Mouse (Mus musculus): ENCODE measurements around the gene Cnr1. TPM values are rescaled to one million over a fixed set of nuclear protein-coding genes. Genes with fewer than 3 reads are reported as not detected.

Gene Cnr1
- total RNA-seq, 1 experiment: 0.54 TPM

- DNase-seq (ENCODE audit: low read depth, low spot score): no peak
- no peak overlapping the region for H3K4me3 ChIP-seq (ENCODE audit: insufficient read depth in 1 of 2, low read depth in 1 of 2, low read length in 2 of 2, poor library complexity in 1 of 2, severe bottlenecking in 1 of 2)
- H3K9ac ChIP-seq (ENCODE audit: insufficient read depth, low read depth, low read length, poor library complexity, severe bottlenecking): no peak overlapping the region
- in situ Hi-C loops (cut with MboI; ENCODE audit: low sequenced_read_pairs in 2 of 2, unreplicated experiment in 2 of 2): no loop called here
- H3K9me3 ChIP-seq (ENCODE audit: control insufficient read depth, insufficient read depth, low read depth, low read length): no peaks in the 10 kb centered on the region
- no peaks in the 10 kb centered on the region for H3K4me1 ChIP-seq (ENCODE audit: control insufficient read depth in 2 of 2, insufficient read depth in 2 of 2, low read length in 2 of 2, poor library complexity in 1 of 2)
- TF ChIP-seq ZC3H11A (IDR thresholded peaks at IDR 0.05; ENCODE audit: borderline replicate concordance, low read depth, low read length): no peak
- no peak for TF ChIP-seq ZNF384 (IDR thresholded peaks at IDR 0.05; ENCODE audit: low read depth, low read length)
- TF ChIP-seq CHD2 (IDR thresholded peaks at IDR 0.05; ENCODE audit: low read depth, low read length): no peak
- TF ChIP-seq HCFC1 (IDR thresholded peaks at IDR 0.05; ENCODE audit: borderline replicate concordance, insufficient read depth, low read length): no peak
- TF ChIP-seq MAFK (IDR thresholded peaks at IDR 0.05; ENCODE audit: insufficient read depth, low read depth, low read length): no peak
- H3K36me3 ChIP-seq (ENCODE audit: control insufficient read depth, insufficient read depth, low read length, poor library complexity, severe bottlenecking): no peaks in the 10 kb centered on the region
- H3K27ac ChIP-seq (ENCODE audit: insufficient read depth, low read depth, low read length, poor library complexity, severe bottlenecking): no peak overlapping the region
These were observed 32.1 kb upstream of the Cnr1 start for GRCm38 (mm10) chr4:33892178-33892869.

- no peaks in the 10 kb centered on the region for H3K4me1 ChIP-seq (ENCODE audit: control insufficient read depth in 2 of 2, insufficient read depth in 2 of 2, low read length in 2 of 2, poor library complexity in 1 of 2)
- no peak overlapping the region for H3K4me3 ChIP-seq (ENCODE audit: insufficient read depth in 1 of 2, low read depth in 1 of 2, low read length in 2 of 2, poor library complexity in 1 of 2, severe bottlenecking in 1 of 2)
- no peak overlapping the region for H3K27ac ChIP-seq (ENCODE audit: insufficient read depth, low read depth, low read length, poor library complexity, severe bottlenecking)
- no peak overlapping the region for H3K9ac ChIP-seq (ENCODE audit: insufficient read depth, low read depth, low read length, poor library complexity, severe bottlenecking)
- no peak for TF ChIP-seq CHD2 (IDR thresholded peaks at IDR 0.05; ENCODE audit: low read depth, low read length)
- H3K36me3 ChIP-seq (ENCODE audit: control insufficient read depth, insufficient read depth, low read length, poor library complexity, severe bottlenecking): no peaks in the 10 kb centered on the region
- in situ Hi-C loops (cut with MboI; ENCODE audit: low sequenced_read_pairs in 2 of 2, unreplicated experiment in 2 of 2): no loop called here
- DNase-seq (ENCODE audit: low read depth, low spot score): no peak
- H3K9me3 ChIP-seq (ENCODE audit: control insufficient read depth, insufficient read depth, low read depth, low read length): no peaks in the 10 kb centered on the region
These were observed 30.6 kb upstream of the Cnr1 start for GRCm38 (mm10) chr4:33893841-33894240.

GRCm38 (mm10) chr4:33895046-33895445, 29.3 kb upstream of the Cnr1 start:
- no peak for TF ChIP-seq CHD2 (IDR thresholded peaks at IDR 0.05; ENCODE audit: low read depth, low read length)
- no peak for TF ChIP-seq MAFK (IDR thresholded peaks at IDR 0.05; ENCODE audit: insufficient read depth, low read depth, low read length)
- no peak for TF ChIP-seq ZC3H11A (IDR thresholded peaks at IDR 0.05; ENCODE audit: borderline replicate concordance, low read depth, low read length)
- no peak for TF ChIP-seq ZNF384 (IDR thresholded peaks at IDR 0.05; ENCODE audit: low read depth, low read length)
- TF ChIP-seq HCFC1 (IDR thresholded peaks at IDR 0.05; ENCODE audit: borderline replicate concordance, insufficient read depth, low read length): no peak
- in situ Hi-C loops (cut with MboI; ENCODE audit: low sequenced_read_pairs in 2 of 2, unreplicated experiment in 2 of 2): no loop called here
- no peak for DNase-seq (ENCODE audit: low read depth, low spot score)
- Histone ChIP-seq H3K9me3 (ENCODE audit: control insufficient read depth, insufficient read depth, low read depth, low read length) (no peaks in the 10 kb centered on the region), H3K4me3 (ENCODE audit: insufficient read depth in 1 of 2, low read depth in 1 of 2, low read length in 2 of 2, poor library complexity in 1 of 2, severe bottlenecking in 1 of 2) (no peak overlapping the region), H3K9ac (ENCODE audit: insufficient read depth, low read depth, low read length, poor library complexity, severe bottlenecking) (no peak overlapping the region), H3K27ac (ENCODE audit: insufficient read depth, low read depth, low read length, poor library complexity, severe bottlenecking) (no peak overlapping the region), H3K36me3 (ENCODE audit: control insufficient read depth, insufficient read depth, low read length, poor library complexity, severe bottlenecking) (no peaks in the 10 kb centered on the region), H3K4me1 (ENCODE audit: control insufficient read depth in 2 of 2, insufficient read depth in 2 of 2, low read length in 2 of 2, poor library complexity in 1 of 2) (no peaks in the 10 kb centered on the region)

GRCm38 (mm10) chr4:33895491-33895890, 28.9 kb upstream of the Cnr1 start:
- Histone ChIP-seq H3K4me1 (ENCODE audit: control insufficient read depth in 2 of 2, insufficient read depth in 2 of 2, low read length in 2 of 2, poor library complexity in 1 of 2) (no peaks in the 10 kb centered on the region), H3K9ac (ENCODE audit: insufficient read depth, low read depth, low read length, poor library complexity, severe bottlenecking) (no peak overlapping the region), H3K27ac (ENCODE audit: insufficient read depth, low read depth, low read length, poor library complexity, severe bottlenecking) (no peak overlapping the region), H3K36me3 (ENCODE audit: control insufficient read depth, insufficient read depth, low read length, poor library complexity, severe bottlenecking) (no peaks in the 10 kb centered on the region), H3K9me3 (ENCODE audit: control insufficient read depth, insufficient read depth, low read depth, low read length) (no peaks in the 10 kb centered on the region), H3K4me3 (ENCODE audit: insufficient read depth in 1 of 2, low read depth in 1 of 2, low read length in 2 of 2, poor library complexity in 1 of 2, severe bottlenecking in 1 of 2) (no peak overlapping the region)
- TF ChIP-seq MAFK (IDR thresholded peaks at IDR 0.05; ENCODE audit: insufficient read depth, low read depth, low read length): no peak
- TF ChIP-seq ZNF384 (IDR thresholded peaks at IDR 0.05; ENCODE audit: low read depth, low read length): no peak
- TF ChIP-seq ZC3H11A (IDR thresholded peaks at IDR 0.05; ENCODE audit: borderline replicate concordance, low read depth, low read length): no peak
- TF ChIP-seq HCFC1 (IDR thresholded peaks at IDR 0.05; ENCODE audit: borderline replicate concordance, insufficient read depth, low read length): no peak
- no peak for TF ChIP-seq CHD2 (IDR thresholded peaks at IDR 0.05; ENCODE audit: low read depth, low read length)
- no peak for DNase-seq (ENCODE audit: low read depth, low spot score)
- in situ Hi-C loops (cut with MboI; ENCODE audit: low sequenced_read_pairs in 2 of 2, unreplicated experiment in 2 of 2): no loop called here

GRCm38 (mm10) chr4:33901659-33902058, 22.7 kb upstream of the Cnr1 start:
- in situ Hi-C loops (cut with MboI; ENCODE audit: low sequenced_read_pairs in 2 of 2, unreplicated experiment in 2 of 2): no loop called here
- Histone ChIP-seq H3K4me3 (ENCODE audit: insufficient read depth in 1 of 2, low read depth in 1 of 2, low read length in 2 of 2, poor library complexity in 1 of 2, severe bottlenecking in 1 of 2) (no peak overlapping the region), H3K9me3 (ENCODE audit: control insufficient read depth, insufficient read depth, low read depth, low read length) (no peaks in the 10 kb centered on the region), H3K4me1 (ENCODE audit: control insufficient read depth in 2 of 2, insufficient read depth in 2 of 2, low read length in 2 of 2, poor library complexity in 1 of 2) (no peaks in the 10 kb centered on the region), H3K9ac (ENCODE audit: insufficient read depth, low read depth, low read length, poor library complexity, severe bottlenecking) (no peak overlapping the region), H3K27ac (ENCODE audit: insufficient read depth, low read depth, low read length, poor library complexity, severe bottlenecking) (no peak overlapping the region), H3K36me3 (ENCODE audit: control insufficient read depth, insufficient read depth, low read length, poor library complexity, severe bottlenecking) (no peaks in the 10 kb centered on the region)
- TF ChIP-seq CHD2 (IDR thresholded peaks at IDR 0.05; ENCODE audit: low read depth, low read length) (no peak), MAFK (IDR thresholded peaks at IDR 0.05; ENCODE audit: insufficient read depth, low read depth, low read length) (no peak), HCFC1 (IDR thresholded peaks at IDR 0.05; ENCODE audit: borderline replicate concordance, insufficient read depth, low read length) (no peak), ZC3H11A (IDR thresholded peaks at IDR 0.05; ENCODE audit: borderline replicate concordance, low read depth, low read length) (no peak), ZNF384 (IDR thresholded peaks at IDR 0.05; ENCODE audit: low read depth, low read length) (no peak)
- DNase-seq (ENCODE audit: low read depth, low spot score): no peak
